Mouse (Mus musculus) heart, postnatal 0 days (tissue): ENCODE data around the gene Nrgn. TPM values are rescaled to one million over a fixed set of nuclear protein-coding genes. Genes with fewer than 3 reads are reported as not detected.

Experiments
- ATAC-seq: fragments of 200-750 bp; cut with Nextera tagmentation; 2 replicates; pipeline ENCODE4 v1.8.0; 2017; ENCODE audit warnings: low read depth, moderate number of reproducible peaks, moderate library complexity; ENCODE audit not compliant: insufficient read depth
- DNase-seq: peaks from one replicate; pipeline ENCODE4 v3.0.0-alpha.2; 2016; ENCODE audit warnings: low spot score
- H3K27ac ChIP-seq: fragments of 300-500 bp; sonication (generic); 2 replicates; pipeline ENCODE4 v1.5.1; 2014; ENCODE audit warnings: low read depth, mild to moderate bottlenecking
- H3K27me3 ChIP-seq: fragments of 300-500 bp; sonication (generic); 2 replicates; pipeline ENCODE4 v1.6.1; 2014; ENCODE audit warnings: low read length, mixed read lengths; ENCODE audit not compliant: control insufficient read depth, insufficient read depth
- H3K36me3 ChIP-seq: fragments of 300-500 bp; sonication (generic); replicated peaks from 2 replicates; pipeline ENCODE4 v1.6.1; 2014; ENCODE audit warnings: low read length, mixed read lengths; ENCODE audit not compliant: control insufficient read depth, insufficient read depth
- H3K4me1 ChIP-seq: fragments of 300-500 bp; sonication (generic); 2 replicates; pipeline ENCODE4 v1.6.1; 2014; ENCODE audit warnings: antibody characterized with exemption; ENCODE audit not compliant: control insufficient read depth, insufficient read depth
- H3K4me2 ChIP-seq: fragments of 300-500 bp; sonication (generic); 2 replicates; pipeline ENCODE4 v1.6.1; 2014; ENCODE audit warnings: low read depth, mild to moderate bottlenecking, low read length, moderate library complexity
- H3K4me3 ChIP-seq: fragments of 300-500 bp; sonication (generic); 2 replicates; pipeline ENCODE4 v1.5.1; 2014; ENCODE audit warnings: low read depth, low read length
- H3K9ac ChIP-seq: fragments of 300-500 bp; sonication (generic); replicated peaks from 2 replicates; pipeline ENCODE4 v1.6.1; 2014; ENCODE audit warnings: low read depth, low read length, mixed read lengths
- H3K9me3 ChIP-seq: fragments of 300-500 bp; sonication (generic); replicated peaks from 2 replicates; pipeline ENCODE4 v1.6.1; 2016; ENCODE audit warnings: low read length; ENCODE audit not compliant: control insufficient read depth
- CTCF ChIP-seq: IDR thresholded peaks from 2 replicates; pipeline ENCODE4 v1.5.1; 2016; ENCODE audit warnings: antibody characterized with exemption, control low read depth, low read depth
- EP300 ChIP-seq: IDR thresholded peaks from 2 replicates; pipeline ENCODE4 v1.6.1; 2016; ENCODE audit warnings: antibody characterized with exemption, low read depth
- WGBS: fragments of 180-500 bp; shearing (Covaris S2); extraction: QIAGEN DNeasy Blood & Tissue Kit; methylation state at CpG from one replicate; pipeline ENCODE4 v1.1.7; 2014; 5-methylcytosine and 5-hydroxymethylcytosine counted together
- polyA plus RNA-seq: library from polyadenylated mRNA; unstranded; fragments of >200 nt; fragmentation: Nextera tagmentation; extraction: Ambion mirVana; gene quantifications from 2 replicates; pipeline ENCODE4 v1.2.1, GENCODE M21; 2015
- total RNA-seq: library from RNA; depleted of rRNA; stranded (reverse); fragments of >200 nt; gene quantifications from 2 replicates; pipeline ENCODE4 v1.2.3, GENCODE M21; 2014; ENCODE audit warnings: low replicate concordance

Gene Nrgn
- total and polyA plus RNA-seq, 2 experiments from 2014 or later = 2.0 TPM; not detected in 1

- no peak overlapping the region for H3K9ac ChIP-seq
- H3K4me2 ChIP-seq = no peak overlapping the region
- H3K4me3 ChIP-seq = no peak overlapping the region
- no peak overlapping the region for H3K27ac ChIP-seq
- peaks cover 28% of the 10 kb centered on the region for H3K4me1 ChIP-seq
- H3K27me3 ChIP-seq = no peaks in the 10 kb centered on the region
- DNase-seq (no peak), ATAC-seq (no peak)
- no peaks in the 10 kb centered on the region for H3K9me3 ChIP-seq
- TF ChIP-seq EP300 (no peak), CTCF (no peak)
- WGBS = 63% methylated on average over 2 of the region's 2 CpGs
- H3K36me3 ChIP-seq = no peaks in the 10 kb centered on the region
Measured at GRCm38 (mm10) chr9:37569231-37569835, 16.6 kb upstream of the Nrgn start.

GRCm38 (mm10) chr9:37568605-37569214 is 16.0 kb upstream of the Nrgn start:
- WGBS = 34% methylated on average over 4 of the region's 4 CpGs
- no peak overlapping the region for H3K4me3 ChIP-seq
- no peaks in the 10 kb centered on the region for H3K27me3 ChIP-seq
- no peak overlapping the region for H3K9ac ChIP-seq
- ATAC-seq = no peak; the same call in 1 of the 2 replicates
- H3K4me1 ChIP-seq = peaks cover 28% of the 10 kb centered on the region
- DNase-seq = no peak
- H3K4me2 ChIP-seq = peak overlapping the region; percentile 42
- no peaks in the 10 kb centered on the region for H3K36me3 ChIP-seq
- no peak for TF ChIP-seq CTCF
- no peak for TF ChIP-seq EP300
- no peaks in the 10 kb centered on the region for H3K9me3 ChIP-seq
- H3K27ac ChIP-seq = peak overlapping the region; percentile 30; the same call in 1 of the 2 replicates

GRCm38 (mm10) chr9:37567892-37568604 is 15.3 kb upstream of the Nrgn start:
- H3K9me3 ChIP-seq = no peaks in the 10 kb centered on the region
- TF ChIP-seq CTCF = no peak
- TF ChIP-seq EP300 = no peak
- no peak overlapping the region for H3K9ac ChIP-seq
- peaks cover 28% of the 10 kb centered on the region for H3K4me1 ChIP-seq
- H3K36me3 ChIP-seq = no peaks in the 10 kb centered on the region
- no peak overlapping the region for H3K27ac ChIP-seq
- no peak overlapping the region for H3K4me3 ChIP-seq
- H3K27me3 ChIP-seq = no peaks in the 10 kb centered on the region
- ATAC-seq (peak; percentile 24; the same call in 1 of the 2 replicates), DNase-seq (no peak)
- H3K4me2 ChIP-seq = peak overlapping the region; percentile 42
- 17% methylated on average over 15 of the region's 15 CpGs for WGBS

- no peaks in the 10 kb centered on the region for H3K36me3 ChIP-seq
- WGBS = 44% methylated on average over 5 of the region's 5 CpGs
- TF ChIP-seq EP300 = no peak
- TF ChIP-seq CTCF = no peak
- DNase-seq = no peak
- no peak overlapping the region for H3K27ac ChIP-seq
- ATAC-seq = no peak
- H3K4me2 ChIP-seq = peak overlapping the region; percentile 42
- H3K27me3 ChIP-seq = no peaks in the 10 kb centered on the region
- no peak overlapping the region for H3K9ac ChIP-seq
- peaks cover 27% of the 10 kb centered on the region for H3K4me1 ChIP-seq
- no peak overlapping the region for H3K4me3 ChIP-seq
- no peaks in the 10 kb centered on the region for H3K9me3 ChIP-seq
Measured at GRCm38 (mm10) chr9:37567454-37567853, 14.8 kb upstream of the Nrgn start.

GRCm38 (mm10) chr9:37567019-37567418 is 14.3 kb upstream of the Nrgn start:
- Histone ChIP-seq H3K36me3 (no peaks in the 10 kb centered on the region), H3K27ac (no peak overlapping the region), H3K4me1 (peaks cover 22% of the 10 kb centered on the region), H3K9me3 (no peaks in the 10 kb centered on the region), H3K9ac (no peak overlapping the region), H3K27me3 (no peaks in the 10 kb centered on the region), H3K4me3 (no peak overlapping the region), H3K4me2 (no peak overlapping the region)
- 82% methylated on average over 2 of the region's 2 CpGs for WGBS
- no peak for TF ChIP-seq CTCF
- TF ChIP-seq EP300 = no peak
- ATAC-seq = no peak
- no peak for DNase-seq
